In the genomic region with DNA sequence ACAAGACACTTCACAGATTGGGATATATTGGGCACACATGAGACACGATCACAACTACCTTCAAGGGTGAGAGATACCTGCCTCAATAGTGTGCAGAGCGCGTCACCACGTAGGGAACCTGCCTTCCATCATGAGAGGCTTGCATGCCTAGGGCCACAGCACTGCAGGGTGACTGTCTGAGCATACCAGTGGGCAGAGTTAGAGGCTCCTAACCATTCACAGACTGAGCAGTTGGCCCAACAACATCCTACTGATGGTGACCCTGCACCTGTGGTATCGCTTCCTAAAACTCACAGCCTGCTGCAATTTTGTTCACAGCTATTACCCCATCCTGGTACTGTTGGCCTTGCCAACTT, we compare ENCODE assay signal across 7 mouse cellular contexts. TPM values are rescaled to one million over a fixed set of nuclear protein-coding genes. Genes with fewer than 3 reads are reported as not detected.
DNase-seq lines count a peak whose midpoint lies in the region; ATAC-seq and TF ChIP-seq lines count a peak whose summit lies in the region.

No protein-coding gene starts in this region.

- no peaks in the 10 kb centered on the region for H3K9me3 ChIP-seq in kidney, embryonic 15.5 days (replicated peaks)
- H3K9me3 ChIP-seq in G1E (replicated peaks), result no peaks in the 10 kb centered on the region
- H3K9me3 ChIP-seq in neural tube, embryonic 14.5 days (ENCODE audit: control insufficient read depth, low read length), result no peaks in the 10 kb centered on the region

- DNase-seq in kidney, postnatal 14 days, result no peak
- no peak for DNase-seq in G1E (ENCODE audit: low spot score)
- DNase-seq in layer of hippocampus, adult 8-10 months (ENCODE audit: low spot score in 2 of 2), result no peak
- DNase-seq in T-cell, adult 2 months (ENCODE audit: low spot score), result no peak

- no peak overlapping the region for H3K4me3 ChIP-seq in kidney, embryonic 15.5 days (replicated peaks)
- peak overlapping the region; percentile 60 for H3K4me3 ChIP-seq in G1E (ENCODE audit: low read depth, low read length)
- H3K4me3 ChIP-seq in cortical plate, adult 2 months (ENCODE audit: insufficient read depth, low read length), result no peak overlapping the region; the same call in 1 of the 2 replicates
- H3K4me3 ChIP-seq in neural tube, embryonic 14.5 days (ENCODE audit: low read depth, low read length), result no peak overlapping the region

- no peak overlapping the region for H3K9ac ChIP-seq in kidney, embryonic 15.5 days
- no peak overlapping the region for H3K9ac ChIP-seq in neural tube, embryonic 14.5 days (replicated peaks; ENCODE audit: low read depth, low read length)

- no peak for TF ChIP-seq CTCF in G1E (IDR thresholded peaks at IDR 0.05; ENCODE audit: low read depth, low read length)
- no peak for TF ChIP-seq CTCF in cortical plate, adult 2 months (IDR thresholded peaks at IDR 0.05; ENCODE audit: extremely low read depth, insufficient read depth, low read length)

- H3K4me2 ChIP-seq in kidney, embryonic 15.5 days, result peak overlapping the region; percentile 81
- peak overlapping the region; percentile 32; the same call in 1 of the 2 replicates for H3K4me2 ChIP-seq in neural tube, embryonic 14.5 days (ENCODE audit: low read depth, low read length)

- H3K4me1 ChIP-seq in kidney, embryonic 15.5 days, result peaks cover 76% of the 10 kb centered on the region
- peaks cover 79% of the 10 kb centered on the region for H3K4me1 ChIP-seq in G1E (ENCODE audit: insufficient read depth, low read depth, low read length)
- H3K4me1 ChIP-seq in cortical plate, adult 2 months (ENCODE audit: control insufficient read depth, insufficient read depth, low read length), result peaks cover 26% of the 10 kb centered on the region
- peaks cover 56% of the 10 kb centered on the region for H3K4me1 ChIP-seq in neural tube, embryonic 14.5 days (ENCODE audit: control insufficient read depth, insufficient read depth, low read length)

- no peaks in the 10 kb centered on the region for H3K36me3 ChIP-seq in kidney, embryonic 15.5 days
- peaks cover 52% of the 10 kb centered on the region for H3K36me3 ChIP-seq in G1E (replicated peaks)
- H3K36me3 ChIP-seq in neural tube, embryonic 14.5 days (ENCODE audit: control insufficient read depth, insufficient read depth, low read length), result no peaks in the 10 kb centered on the region

- 0 out of 2 replicates have a peak, but pooled peaks have one; percentile 26 for TF ChIP-seq POLR2A in cortical plate, adult 2 months (IDR thresholded peaks at IDR 0.05; ENCODE audit: extremely low read depth, insufficient read depth, low read length)

- peak overlapping the region; percentile 90; the same call in 1 of the 2 replicates for H3K27ac ChIP-seq in kidney, embryonic 15.5 days
- no peak overlapping the region for H3K27ac ChIP-seq in cortical plate, adult 2 months (ENCODE audit: insufficient read depth, low read length)
- no peak overlapping the region for H3K27ac ChIP-seq in neural tube, embryonic 14.5 days (ENCODE audit: low read depth, low read length)

- WGBS in kidney, embryonic 15.5 days, result 96% methylated on average over 5 of the region's 5 CpGs
- WGBS in neural tube, embryonic 14.5 days, result 92% methylated on average over 5 of the region's 5 CpGs

- ATAC-seq in kidney, embryonic 15.5 days (replicated peaks; ENCODE audit: low FRiP score), result no peak
- no peak for ATAC-seq in G1E (ENCODE audit: extremely low read depth, insufficient number of reproducible peaks, low FRiP score, poor library complexity, severe bottlenecking)
- no peak for ATAC-seq in neural tube, embryonic 14.5 days (ENCODE audit: low read depth)

- no peaks in the 10 kb centered on the region for H3K27me3 ChIP-seq in kidney, embryonic 15.5 days
- peaks cover 14% of the 10 kb centered on the region for H3K27me3 ChIP-seq in G1E (ENCODE audit: insufficient read depth, low read length)
- no peaks in the 10 kb centered on the region for H3K27me3 ChIP-seq in neural tube, embryonic 14.5 days (ENCODE audit: control insufficient read depth, insufficient read depth, low read length)

RNA-seq across cellular contexts. Expression of gene Grk2, which starts 2.4 kb away (rescaled TPM):
- polyA plus RNA-seq in kidney, embryonic 15.5 days (2015; fragmentation: Nextera tagmentation; extraction: Ambion mirVana), result 15.7 and 17.9 TPM in 2 replicates
- total RNA-seq in G1E (2014; fragmentation: Nextera tagmentation) (141 and 149 TPM in 2 replicates), G1E (2017) (225 and 341 TPM in 2 replicates)
- 335 and 342 TPM in 2 replicates for polyA plus RNA-seq in G1E (2012)
- 220 and 239 TPM in 2 replicates for polyA plus RNA-seq in cortical plate, adult 2 months (2012; rRNA removed)
- polyA plus RNA-seq in neural tube, embryonic 14.5 days (2014; fragmentation: Nextera tagmentation; extraction: Ambion mirVana), result 33.0 and 34.3 TPM in 2 replicates
- total RNA-seq in layer of hippocampus, adult 8-10 months (2022), result 100 to 1,000 TPM; 174 to 191 (median 186) TPM

RNA-seq across cellular contexts. Expression of gene Ankrd13d, which starts 20.7 kb away (rescaled TPM):
- polyA plus RNA-seq in kidney, embryonic 15.5 days (2015; fragmentation: Nextera tagmentation; extraction: Ambion mirVana), result 8.3 and 8.5 TPM in 2 replicates
- 3.0 and 5.9 TPM in 2 replicates for total RNA-seq in G1E (2014; fragmentation: Nextera tagmentation)
- total RNA-seq in G1E (2017), result 2.3 and 3.4 TPM in 2 replicates
- 0.95 and 1.1 TPM in 2 replicates for polyA plus RNA-seq in G1E (2012)
- 76.1 and 85.9 TPM in 2 replicates for polyA plus RNA-seq in cortical plate, adult 2 months (2012; rRNA removed)
- polyA plus RNA-seq in neural tube, embryonic 14.5 days (2014; fragmentation: Nextera tagmentation; extraction: Ambion mirVana), result 50.7 and 62.9 TPM in 2 replicates
- 10 to 100 TPM; 60.3 to 77.2 (median 67.3) TPM for total RNA-seq in layer of hippocampus, adult 8-10 months (2022)

RNA-seq across cellular contexts. Expression of gene Ssh3, which starts 34.6 kb away (rescaled TPM):
- 15.1 and 15.9 TPM in 2 replicates for polyA plus RNA-seq in kidney, embryonic 15.5 days (2015; fragmentation: Nextera tagmentation; extraction: Ambion mirVana)
- total RNA-seq in G1E (2014; fragmentation: Nextera tagmentation), result 1.9 and 2.3 TPM in 2 replicates
- total RNA-seq in G1E (2017), result 5.8 and 8.9 TPM in 2 replicates
- polyA plus RNA-seq in G1E (2012), result 0.30 and 0.32 TPM in 2 replicates
- 148 and 177 TPM in 2 replicates for polyA plus RNA-seq in cortical plate, adult 2 months (2012; rRNA removed)
- 12.2 and 14.0 TPM in 2 replicates for polyA plus RNA-seq in neural tube, embryonic 14.5 days (2014; fragmentation: Nextera tagmentation; extraction: Ambion mirVana)
- 10 to 100 TPM; 64.8 to 79.5 (median 68.0) TPM for total RNA-seq in layer of hippocampus, adult 8-10 months (2022)

Comparison
In these comparisons a context has a peak if more than half of its experiments do, and no peak if none do; other contexts are left out.
1. RNA of gene Ssh3, which starts 34.6 kb away (polyA plus RNA-seq): 148 to 177 TPM in cortical plate, adult 2 months, 15.1 to 15.9 TPM in kidney, embryonic 15.5 days and 12.2 to 14.0 TPM in neural tube, embryonic 14.5 days; 0.30 to 0.32 TPM in G1E; every median in the first group is over 10 times any median in the second.